Mouse (Mus musculus): ENCODE data around the gene Zfhx3. TPM values are rescaled to one million over a fixed set of nuclear protein-coding genes. Genes with fewer than 3 reads are reported as not detected.

Zfhx3 gene
- total RNA-seq, 2 experiments from 2014 or later = 4.3 to 4.4 TPM

Small RNA genes within 50 kb of the gene (microRNA-seq; reads per million reads assigned to microRNA genes)
- 0 reads per million in 2 experiments for gene Mir3108

Measured in layer of hippocampus, postnatal 36 days (tissue).